ENCODE assay signal across 8 mouse cellular contexts in genomic region chr12:8326825-8327674, GRCm38 (mm10). TPM values are rescaled to one million over a fixed set of nuclear protein-coding genes. Genes with fewer than 3 reads are reported as not detected.
DNase-seq lines count a peak whose midpoint lies in the region; ATAC-seq lines count a peak whose summit lies in the region.

No protein-coding gene starts in this region.

- peak overlapping the region in 1 of 2 experiments; percentile 29; a peak in 3 of 4 replicates for H3K27ac ChIP-seq in heart, embryonic 14.5 days (replicated peaks in 1 of 2; ENCODE audit: control insufficient read depth in 1 of 2, insufficient read depth in 1 of 2, low read depth in 2 of 2, low read length in 2 of 2)
- H3K27ac ChIP-seq in liver, embryonic 11.5 days (ENCODE audit: low read depth, low read length) = no peak overlapping the region
- H3K27ac ChIP-seq in stomach, embryonic 14.5 days (ENCODE audit: low read length) = no peak overlapping the region

- H3K4me1 ChIP-seq in heart, embryonic 14.5 days (ENCODE audit: control insufficient read depth in 2 of 2, insufficient read depth in 2 of 2, low read length in 2 of 2) = peaks cover 12 to 24% of the 10 kb centered on the region in 2 experiments
- no peaks in the 10 kb centered on the region for H3K4me1 ChIP-seq in liver, embryonic 11.5 days (replicated peaks; ENCODE audit: control insufficient read depth, insufficient read depth, low read length)
- H3K4me1 ChIP-seq in stomach, embryonic 14.5 days (ENCODE audit: control insufficient read depth, insufficient read depth, low read length) = peaks cover 16% of the 10 kb centered on the region

- peak overlapping the region; percentile 37 for H3K4me2 ChIP-seq in heart, embryonic 14.5 days (ENCODE audit: low read length)
- H3K4me2 ChIP-seq in liver, embryonic 11.5 days = no peak overlapping the region
- H3K4me2 ChIP-seq in stomach, embryonic 14.5 days (replicated peaks; ENCODE audit: low read depth, low read length) = no peak overlapping the region

- DNase-seq in CD4-positive helper T cell, adult 2 months (ENCODE audit: low read depth, low spot score) = peak; percentile 80
- DNase-seq in brain, embryonic 18.5 days (ENCODE audit: low read depth, low spot score) = peak; percentile 87
- peak; percentile 54 for DNase-seq in fibroblast of lung, adult 2 months (ENCODE audit: low read depth)
- DNase-seq in kidney, postnatal 10 days = peak; percentile 96
- DNase-seq in liver, embryonic 11.5 days (ENCODE audit: low spot score) = peak; percentile 87
- peak; percentile 84 to 88 for DNase-seq in natural killer cell, adult 2 months (ENCODE audit: low spot score in 2 of 2)

- H3K9me3 ChIP-seq in heart, embryonic 14.5 days (ENCODE audit: control insufficient read depth, low read length) = no peaks in the 10 kb centered on the region
- no peaks in the 10 kb centered on the region for H3K9me3 ChIP-seq in liver, embryonic 11.5 days (ENCODE audit: control insufficient read depth, low read length)
- no peaks in the 10 kb centered on the region for H3K9me3 ChIP-seq in stomach, embryonic 14.5 days (ENCODE audit: control insufficient read depth, low read depth, low read length)

- no peak overlapping the region for H3K4me3 ChIP-seq in heart, embryonic 14.5 days (ENCODE audit: control insufficient read depth in 1 of 2, insufficient read depth in 1 of 2, low read depth in 1 of 2, low read length in 2 of 2)
- no peak overlapping the region for H3K4me3 ChIP-seq in liver, embryonic 11.5 days (ENCODE audit: low read depth, low read length)
- H3K4me3 ChIP-seq in stomach, embryonic 14.5 days (ENCODE audit: low read depth, low read length) = no peak overlapping the region

- H3K27me3 ChIP-seq in heart, embryonic 14.5 days (ENCODE audit: control insufficient read depth, insufficient read depth, low read length) = no peaks in the 10 kb centered on the region
- no peaks in the 10 kb centered on the region for H3K27me3 ChIP-seq in liver, embryonic 11.5 days (replicated peaks; ENCODE audit: control insufficient read depth, insufficient read depth, low read length)
- H3K27me3 ChIP-seq in stomach, embryonic 14.5 days (ENCODE audit: control insufficient read depth, insufficient read depth, low read length) = no peaks in the 10 kb centered on the region

- H3K36me3 ChIP-seq in heart, embryonic 14.5 days (ENCODE audit: control insufficient read depth, insufficient read depth, low read length) = peaks cover 58% of the 10 kb centered on the region
- H3K36me3 ChIP-seq in liver, embryonic 11.5 days (ENCODE audit: control insufficient read depth, insufficient read depth, low read length) = 0 out of 2 replicates have a peak, but pooled peaks cover 4% of the 10 kb centered on the region
- H3K36me3 ChIP-seq in stomach, embryonic 14.5 days (ENCODE audit: control insufficient read depth, insufficient read depth, low read length) = peaks cover 6% of the 10 kb centered on the region

- peak; percentile 65 for ATAC-seq in heart, embryonic 14.5 days (ENCODE audit: insufficient number of reproducible peaks, insufficient read depth, low FRiP score, low read depth)
- ATAC-seq in liver, embryonic 11.5 days (replicated peaks; ENCODE audit: low FRiP score) = peak; percentile 81
- peak; percentile 67; the same call in 1 of the 2 replicates for ATAC-seq in stomach, embryonic 14.5 days (ENCODE audit: insufficient number of reproducible peaks, insufficient read depth, low FRiP score, low read depth)

- WGBS in heart, embryonic 14.5 days = 37% methylated on average over 17 of the region's 17 CpGs
- 45% methylated on average over 17 of the region's 17 CpGs for WGBS in liver, embryonic 11.5 days
- 35% methylated on average over 17 of the region's 17 CpGs for WGBS in stomach, embryonic 14.5 days

- peak overlapping the region; percentile 45 for H3K9ac ChIP-seq in heart, embryonic 14.5 days (ENCODE audit: low read length)
- no peak overlapping the region for H3K9ac ChIP-seq in liver, embryonic 11.5 days (ENCODE audit: low read depth, low read length)
- no peak overlapping the region for H3K9ac ChIP-seq in stomach, embryonic 14.5 days (replicated peaks; ENCODE audit: low read depth, low read length)

RNA-seq across cellular contexts. Expression of gene Hs1bp3, which starts 13.8 kb away (rescaled TPM):
- 10.5 and 11.1 TPM in 2 replicates for polyA plus RNA-seq in heart, embryonic 14.5 days (2014; fragmentation: Nextera tagmentation; extraction: Ambion mirVana)
- polyA plus RNA-seq in liver, embryonic 11.5 days (2014; fragmentation: Nextera tagmentation; extraction: Ambion mirVana) = 8.6 and 8.8 TPM in 2 replicates
- polyA plus RNA-seq in stomach, embryonic 14.5 days (2014; fragmentation: Nextera tagmentation; extraction: Ambion mirVana) = 11.2 and 12.1 TPM in 2 replicates

RNA-seq across cellular contexts. Expression of gene Gdf7, which starts 25.3 kb away (rescaled TPM):
- polyA plus RNA-seq in heart, embryonic 14.5 days (2014; fragmentation: Nextera tagmentation; extraction: Ambion mirVana) = not detected in 2 replicates
- not detected in 2 replicates for polyA plus RNA-seq in liver, embryonic 11.5 days (2014; fragmentation: Nextera tagmentation; extraction: Ambion mirVana)
- polyA plus RNA-seq in stomach, embryonic 14.5 days (2014; fragmentation: Nextera tagmentation; extraction: Ambion mirVana) = not detected in 2 replicates
